Mouse (Mus musculus): ENCODE results near the gene Auts2. TPM values are rescaled to one million over a fixed set of nuclear protein-coding genes. Genes with fewer than 3 reads are reported as not detected.

Gene Auts2
- polyA plus RNA-seq, 1 experiment from 2014 or later: 80.6 TPM

DNA sequence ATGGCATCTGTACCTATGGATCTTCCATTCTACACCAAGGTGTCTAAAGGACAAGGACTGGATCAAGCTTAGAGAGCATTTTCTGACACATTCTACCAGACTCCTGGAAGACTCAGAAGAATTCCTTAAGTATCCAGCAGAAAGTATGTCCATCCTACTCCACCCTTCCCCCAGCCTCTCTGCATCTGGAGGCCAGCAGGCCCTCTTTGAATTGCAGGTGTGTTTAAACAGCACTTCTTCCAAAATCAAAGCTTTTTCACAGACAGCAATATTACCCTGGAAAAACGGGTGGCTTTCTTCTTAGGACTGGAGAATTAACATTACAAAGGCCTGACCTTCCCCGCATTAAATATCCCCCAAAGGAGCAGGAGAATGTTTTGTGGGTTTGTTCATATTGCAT is 598.4 kb downstream of the Auts2 start:
- Histone ChIP-seq H3K4me1 (peaks cover 33% of the 10 kb centered on the region), H3K36me3 (no peaks in the 10 kb centered on the region), H3K4me2 (replicated peaks) (no peak overlapping the region), H3K27me3 (no peaks in the 10 kb centered on the region), H3K9me3 (no peaks in the 10 kb centered on the region), H3K9ac (replicated peaks) (no peak overlapping the region), H3K27ac (replicated peaks) (no peak overlapping the region), H3K4me3 (no peak overlapping the region)
- WGBS: 9% methylated on average over 2 of the region's 2 CpGs
- no peak for ATAC-seq (ENCODE audit: low FRiP score, low read depth)

DNA sequence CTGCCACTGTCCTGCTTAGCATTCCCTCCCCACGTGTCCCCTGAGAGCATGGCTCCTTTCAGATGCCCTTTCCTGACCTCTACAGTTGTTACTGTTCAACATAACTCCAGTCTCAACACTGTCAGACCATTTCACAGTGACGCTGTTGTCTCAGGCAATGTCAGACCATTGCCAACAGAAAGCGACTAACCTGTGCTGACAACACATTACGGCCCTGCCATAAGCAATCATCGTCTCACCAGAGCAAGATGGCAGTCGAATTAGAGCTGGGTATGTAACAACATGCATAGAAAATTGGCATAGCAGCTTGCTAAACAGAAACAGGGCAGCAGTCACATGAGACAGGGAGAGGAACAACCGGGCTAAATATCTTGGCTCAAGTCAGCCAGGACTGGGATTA is 614.4 kb downstream of the Auts2 start:
- Histone ChIP-seq H3K4me1 (peaks cover 14% of the 10 kb centered on the region; the same call in 1 of the 2 replicates), H3K4me3 (no peak overlapping the region), H3K27ac (replicated peaks) (no peak overlapping the region), H3K9ac (replicated peaks) (no peak overlapping the region), H3K4me2 (replicated peaks) (no peak overlapping the region), H3K27me3 (no peaks in the 10 kb centered on the region), H3K9me3 (no peaks in the 10 kb centered on the region), H3K36me3 (no peaks in the 10 kb centered on the region)
- WGBS: 74% methylated on average over 7 of the region's 7 CpGs
- no peak for ATAC-seq (ENCODE audit: low FRiP score, low read depth)

DNA sequence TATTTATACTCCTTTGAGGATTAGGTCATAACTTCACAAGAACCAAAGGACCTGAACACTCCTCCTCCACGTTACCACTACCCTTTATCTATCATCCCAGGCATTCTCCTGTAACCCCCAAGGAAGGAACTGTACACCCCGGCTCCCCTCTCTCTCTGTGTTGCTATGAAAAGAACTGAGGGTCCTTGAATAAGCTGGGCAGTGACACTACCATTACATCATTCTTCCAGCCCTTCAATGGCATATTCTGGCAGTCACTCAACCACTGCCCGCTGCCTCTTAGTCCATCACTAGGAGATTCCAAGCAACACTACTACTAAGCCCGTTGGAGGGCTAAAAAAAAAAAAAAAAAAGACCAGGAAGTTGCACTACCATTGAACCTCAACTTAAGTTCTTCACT is 620.4 kb downstream of the Auts2 start:
- Histone ChIP-seq H3K4me2 (replicated peaks) (no peak overlapping the region), H3K27me3 (peaks cover 7% of the 10 kb centered on the region), H3K4me3 (no peak overlapping the region), H3K27ac (replicated peaks) (no peak overlapping the region), H3K4me1 (peaks cover 21% of the 10 kb centered on the region), H3K9ac (replicated peaks) (no peak overlapping the region), H3K36me3 (no peaks in the 10 kb centered on the region), H3K9me3 (no peaks in the 10 kb centered on the region)
- WGBS: 90% methylated on average over 4 of the region's 4 CpGs
- ATAC-seq (ENCODE audit: low FRiP score, low read depth): no peak

DNA sequence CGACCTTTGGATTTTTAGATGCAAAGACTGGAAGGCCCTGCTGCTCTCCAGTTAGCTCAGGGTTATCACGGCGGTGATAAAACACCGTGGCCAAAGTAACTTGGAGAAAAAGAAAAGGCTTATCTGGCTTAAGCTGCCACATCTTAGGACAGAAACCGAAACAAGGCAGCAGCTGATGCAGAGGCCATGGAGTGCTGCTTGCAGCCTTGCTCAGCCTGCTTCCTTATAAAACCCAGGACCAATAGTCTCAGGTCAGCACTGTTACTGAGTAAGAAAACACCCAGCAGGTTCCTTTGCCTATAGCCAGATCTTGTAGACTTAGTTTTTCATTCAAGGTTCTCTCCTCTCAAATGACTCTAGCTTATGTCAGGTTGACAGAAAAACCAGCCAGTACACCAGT is 621.0 kb downstream of the Auts2 start:
- Histone ChIP-seq H3K27me3 (peaks cover 8% of the 10 kb centered on the region), H3K9me3 (no peaks in the 10 kb centered on the region), H3K4me3 (no peak overlapping the region), H3K4me2 (replicated peaks) (no peak overlapping the region), H3K36me3 (no peaks in the 10 kb centered on the region), H3K4me1 (peaks cover 25% of the 10 kb centered on the region), H3K27ac (replicated peaks) (no peak overlapping the region), H3K9ac (replicated peaks) (no peak overlapping the region)
- WGBS: 50% methylated on average over 5 of the region's 5 CpGs
- no peak for ATAC-seq (ENCODE audit: low FRiP score, low read depth)

DNA sequence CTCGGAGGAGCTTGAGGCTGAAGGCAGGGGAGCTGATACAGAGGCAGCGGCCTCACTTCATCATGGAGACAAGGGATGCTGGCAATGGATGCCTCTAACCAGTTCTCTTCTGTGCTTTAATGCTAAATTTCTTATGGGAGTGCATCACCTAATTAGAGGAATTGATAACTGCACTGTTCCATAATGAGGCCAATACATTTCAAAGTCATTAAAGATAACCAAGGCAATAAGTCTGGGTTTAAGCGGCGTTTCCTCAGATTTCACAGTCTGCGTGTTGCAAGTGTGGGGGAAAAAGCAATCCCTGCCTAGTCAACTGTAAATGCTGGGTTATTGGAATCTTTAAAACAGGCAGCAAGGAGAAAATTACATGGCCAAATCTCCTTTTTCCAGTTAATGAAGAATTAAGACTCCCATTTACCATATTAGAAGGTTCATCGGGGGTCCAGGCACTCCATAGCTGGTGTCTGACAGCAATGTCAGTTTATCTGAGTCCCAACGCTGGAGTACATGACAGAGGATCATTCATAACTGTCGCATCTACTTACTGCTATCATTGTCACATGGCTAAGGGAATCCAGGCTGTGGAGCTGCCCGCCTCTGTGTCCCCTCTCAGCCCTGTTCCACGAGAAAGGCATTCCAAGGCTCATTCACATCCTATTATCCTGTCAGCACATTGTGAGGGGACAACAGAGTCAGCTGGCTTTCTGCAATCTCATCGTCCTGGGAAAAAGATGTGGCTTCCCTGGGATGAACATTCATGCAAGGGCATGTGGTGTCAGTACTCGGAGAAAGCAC is 623.0 kb downstream of the Auts2 start:
- Histone ChIP-seq H3K4me1 (peaks cover 30% of the 10 kb centered on the region), H3K4me3 (no peak overlapping the region), H3K4me2 (replicated peaks) (no peak overlapping the region), H3K9me3 (no peaks in the 10 kb centered on the region), H3K36me3 (no peaks in the 10 kb centered on the region), H3K27ac (replicated peaks) (peak overlapping the region; percentile 47), H3K9ac (replicated peaks) (no peak overlapping the region), H3K27me3 (peaks cover 15% of the 10 kb centered on the region)
- ATAC-seq (ENCODE audit: low FRiP score, low read depth): peak; percentile 27; the same call in 1 of the 2 replicates
- 47% methylated on average over 12 of the region's 12 CpGs for WGBS

DNA sequence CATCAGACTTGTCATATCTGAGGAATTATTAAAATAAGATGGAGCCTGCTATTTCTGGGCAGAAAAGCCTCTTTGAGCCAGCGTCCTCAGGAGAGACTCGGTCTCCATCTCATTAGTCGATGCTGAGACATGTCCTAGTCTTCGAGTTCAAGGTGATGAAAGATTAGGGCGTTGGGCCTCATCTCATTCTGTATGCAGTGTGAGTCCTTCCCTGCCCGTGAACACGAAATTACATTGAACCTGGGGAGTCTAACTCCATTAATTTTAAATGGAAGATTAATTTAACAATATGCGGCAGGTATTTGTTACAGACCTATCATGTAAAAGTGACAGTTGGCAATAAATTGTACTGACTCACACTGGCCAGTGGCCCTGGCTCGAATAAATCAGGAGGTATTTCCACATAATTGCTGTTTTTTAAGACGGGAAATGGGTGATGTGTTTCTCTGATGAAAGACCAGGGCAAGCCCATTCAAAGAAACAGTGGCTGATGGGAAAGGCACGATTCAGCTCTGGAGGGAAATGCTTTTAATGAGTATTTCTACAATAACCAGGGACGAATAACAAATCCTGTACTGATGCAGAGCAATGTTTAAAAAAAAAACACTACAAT is 626.2 kb downstream of the Auts2 start:
- Histone ChIP-seq H3K27ac (replicated peaks) (peak overlapping the region; percentile 61; the same call in 1 of the 2 replicates), H3K4me3 (no peak overlapping the region), H3K9me3 (no peaks in the 10 kb centered on the region), H3K36me3 (no peaks in the 10 kb centered on the region), H3K27me3 (peaks cover 21% of the 10 kb centered on the region), H3K4me2 (replicated peaks) (no peak overlapping the region), H3K4me1 (peaks cover 45% of the 10 kb centered on the region), H3K9ac (replicated peaks) (no peak overlapping the region)
- WGBS: 57% methylated on average over 12 of the region's 12 CpGs
- ATAC-seq (ENCODE audit: low FRiP score, low read depth): no peak

DNA sequence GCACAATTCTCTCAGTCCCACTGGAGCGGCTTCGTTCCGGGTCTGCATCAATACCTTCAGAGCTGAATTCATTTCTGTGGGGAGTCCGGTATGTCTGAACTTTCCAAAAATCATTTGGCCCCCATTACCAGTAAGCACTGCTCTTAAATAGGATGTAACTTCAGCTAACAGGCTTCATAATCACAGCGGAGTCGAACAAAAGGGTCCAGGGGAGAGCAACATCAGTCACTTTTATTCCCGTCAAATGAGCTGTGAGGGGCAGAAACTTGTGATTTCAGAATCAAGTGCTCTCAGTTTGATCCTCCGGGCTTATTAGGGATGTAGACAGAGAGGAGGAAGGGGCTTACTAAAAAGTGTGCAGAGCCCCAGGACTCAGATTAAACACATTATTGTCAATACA is 629.6 kb downstream of the Auts2 start:
- Histone ChIP-seq H3K27ac (replicated peaks) (no peak overlapping the region), H3K4me1 (peaks cover 38% of the 10 kb centered on the region), H3K9ac (replicated peaks) (no peak overlapping the region), H3K4me3 (no peak overlapping the region), H3K4me2 (replicated peaks) (no peak overlapping the region), H3K36me3 (no peaks in the 10 kb centered on the region), H3K9me3 (no peaks in the 10 kb centered on the region), H3K27me3 (peaks cover 31% of the 10 kb centered on the region)
- ATAC-seq (ENCODE audit: low FRiP score, low read depth): no peak
- 29% methylated on average over 8 of the region's 8 CpGs for WGBS

DNA sequence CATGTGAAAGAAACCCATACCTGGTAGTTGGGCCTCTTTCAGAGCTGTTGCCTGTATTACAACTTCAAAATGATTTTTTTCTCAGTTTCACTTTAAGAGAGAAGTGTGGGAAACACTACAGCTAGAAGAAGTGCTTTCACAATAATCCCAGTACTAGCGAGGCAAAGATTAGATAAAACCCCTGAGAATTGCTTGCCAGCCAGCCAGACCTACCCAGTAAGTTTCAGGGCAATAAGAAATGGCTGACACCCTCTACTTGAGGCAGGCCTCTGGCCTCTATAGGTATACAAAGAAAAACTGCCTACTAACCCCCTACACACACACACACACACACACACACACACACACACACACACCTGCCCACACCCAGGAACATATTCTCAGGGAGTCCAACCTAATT is 630.2 kb downstream of the Auts2 start:
- Histone ChIP-seq H3K9ac (replicated peaks) (no peak overlapping the region), H3K4me2 (replicated peaks) (no peak overlapping the region), H3K4me3 (no peak overlapping the region), H3K27me3 (peaks cover 26% of the 10 kb centered on the region), H3K27ac (replicated peaks) (no peak overlapping the region), H3K9me3 (no peaks in the 10 kb centered on the region), H3K36me3 (no peaks in the 10 kb centered on the region), H3K4me1 (peaks cover 35% of the 10 kb centered on the region)
- no peak for ATAC-seq (ENCODE audit: low FRiP score, low read depth)
- WGBS: 55% methylated on average over 1 of the region's 1 CpGs

DNA sequence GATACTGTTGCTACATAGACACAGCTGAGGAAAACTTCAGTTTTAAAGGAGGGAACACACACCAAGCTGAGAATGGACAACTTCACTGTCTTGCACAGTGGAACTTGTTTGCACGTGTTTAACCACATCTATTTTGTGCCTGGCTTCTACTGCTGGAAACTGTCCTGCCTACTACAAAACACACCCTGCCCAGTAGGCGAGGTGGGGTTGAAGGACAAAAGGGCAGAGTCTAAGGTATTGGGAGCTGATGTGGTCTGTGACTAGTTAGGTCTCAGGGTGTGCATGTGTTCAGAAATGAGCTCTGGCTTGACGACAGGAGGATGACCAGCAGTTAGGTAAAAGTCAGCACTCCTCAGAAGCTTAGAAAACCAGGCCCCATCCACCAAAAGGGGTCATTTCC is 636.8 kb downstream of the Auts2 start:
- Histone ChIP-seq H3K4me2 (replicated peaks) (no peak overlapping the region), H3K27me3 (peaks cover 5% of the 10 kb centered on the region), H3K36me3 (no peaks in the 10 kb centered on the region), H3K4me3 (no peak overlapping the region), H3K9me3 (no peaks in the 10 kb centered on the region), H3K9ac (replicated peaks) (no peak overlapping the region), H3K4me1 (no peaks in the 10 kb centered on the region), H3K27ac (replicated peaks) (no peak overlapping the region)
- ATAC-seq (ENCODE audit: low FRiP score, low read depth): no peak
- 94% methylated on average over 3 of the region's 3 CpGs for WGBS

DNA sequence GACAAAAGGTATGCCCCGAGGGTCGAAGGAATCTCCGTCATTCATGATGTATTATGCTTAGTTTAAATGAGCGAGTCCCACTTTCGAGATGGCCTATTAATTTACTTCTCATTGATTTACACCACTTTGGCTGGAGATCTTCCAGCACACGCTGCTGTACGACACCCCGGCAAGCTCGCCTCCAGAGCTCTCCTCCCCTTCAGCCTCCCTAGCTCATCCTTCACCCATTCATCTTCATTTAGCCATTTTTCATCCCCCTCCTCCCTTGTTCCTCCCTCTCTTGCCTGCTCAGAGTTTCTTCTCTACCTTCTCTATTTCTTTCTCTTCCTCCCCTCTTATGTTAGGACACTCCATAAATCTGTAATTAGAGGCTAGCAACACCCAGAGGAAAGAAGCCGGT is 638.7 kb downstream of the Auts2 start:
- H3K9me3 ChIP-seq: no peaks in the 10 kb centered on the region
- H3K4me1 ChIP-seq: no peaks in the 10 kb centered on the region
- no peaks in the 10 kb centered on the region; the same call in 1 of the 2 replicates for H3K27me3 ChIP-seq
- no peak overlapping the region for H3K9ac ChIP-seq (replicated peaks)
- no peak overlapping the region for H3K4me3 ChIP-seq
- H3K4me2 ChIP-seq (replicated peaks): no peak overlapping the region
- no peaks in the 10 kb centered on the region for H3K36me3 ChIP-seq
- no peak for ATAC-seq (ENCODE audit: low FRiP score, low read depth)
- 82% methylated on average over 10 of the region's 10 CpGs for WGBS
- H3K27ac ChIP-seq (replicated peaks): no peak overlapping the region

DNA sequence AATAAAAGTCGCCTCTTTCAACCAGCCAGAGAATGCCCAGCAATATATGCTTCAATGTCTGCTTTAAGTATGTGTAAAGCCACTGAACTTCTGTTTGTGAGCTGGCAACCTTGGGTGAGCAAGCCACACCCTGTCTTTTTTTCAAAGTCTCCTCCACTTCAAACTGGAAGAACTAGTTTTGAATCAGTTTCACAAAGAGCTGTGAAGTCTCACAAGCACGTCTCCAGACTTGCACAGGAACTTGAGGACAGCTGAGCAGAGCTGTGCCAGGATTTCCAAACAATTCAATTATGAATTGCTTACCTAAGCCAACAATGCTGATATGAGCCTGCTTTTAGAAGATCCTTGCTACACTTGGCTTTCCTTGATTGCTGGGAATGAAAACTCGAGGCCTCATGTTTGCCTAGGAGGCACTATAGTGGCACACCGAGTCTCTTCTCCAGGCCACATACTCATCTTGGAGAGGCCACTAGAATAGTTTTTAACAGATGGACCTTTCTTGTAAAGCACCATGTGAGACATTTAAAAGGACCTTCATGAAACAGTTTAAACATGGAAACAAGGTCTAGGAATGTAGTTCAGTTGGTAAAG is 645.0 kb downstream of the Auts2 start:
- H3K4me2 ChIP-seq (replicated peaks): no peak overlapping the region
- WGBS: 84% methylated on average over 4 of the region's 4 CpGs
- no peak overlapping the region for H3K9ac ChIP-seq (replicated peaks)
- no peak for ATAC-seq (ENCODE audit: low FRiP score, low read depth)
- no peak overlapping the region for H3K4me3 ChIP-seq
- H3K4me1 ChIP-seq: no peaks in the 10 kb centered on the region
- no peaks in the 10 kb centered on the region for H3K36me3 ChIP-seq
- no peaks in the 10 kb centered on the region for H3K9me3 ChIP-seq
- no peaks in the 10 kb centered on the region for H3K27me3 ChIP-seq
- no peak overlapping the region for H3K27ac ChIP-seq (replicated peaks)

DNA sequence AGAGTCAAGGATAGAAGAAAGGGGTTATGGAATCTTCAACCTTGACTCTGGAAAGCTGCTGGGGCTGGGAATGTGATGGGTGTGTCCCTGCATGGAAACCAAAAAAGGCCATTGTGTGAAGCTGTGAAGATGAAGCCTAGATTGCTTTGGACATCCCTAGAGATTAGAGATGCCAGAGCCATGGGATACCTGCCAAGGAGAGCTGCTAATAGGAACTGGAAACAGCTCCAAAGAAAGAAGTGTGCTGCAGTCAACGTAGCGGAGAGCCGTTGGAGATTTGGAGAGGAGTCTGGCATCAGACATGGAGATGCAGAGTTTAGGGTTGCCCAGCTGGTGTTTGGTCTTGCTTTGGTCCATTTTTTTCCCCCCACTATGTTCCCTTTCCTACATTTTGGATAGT is 656.5 kb downstream of the Auts2 start:
- H3K36me3 ChIP-seq: no peaks in the 10 kb centered on the region
- ATAC-seq (ENCODE audit: low FRiP score, low read depth): no peak
- H3K9ac ChIP-seq (replicated peaks): no peak overlapping the region
- H3K27ac ChIP-seq (replicated peaks): no peak overlapping the region
- H3K9me3 ChIP-seq: no peaks in the 10 kb centered on the region
- no peak overlapping the region for H3K4me3 ChIP-seq
- H3K4me2 ChIP-seq (replicated peaks): no peak overlapping the region
- WGBS: 95% methylated on average over 3 of the region's 3 CpGs
- no peaks in the 10 kb centered on the region; the same call in 1 of the 2 replicates for H3K4me1 ChIP-seq
- no peaks in the 10 kb centered on the region; the same call in 1 of the 2 replicates for H3K27me3 ChIP-seq
